In genomic region chr17:34564796-34565195, GRCm38 (mm10) we compare ENCODE assay signal across 9 mouse cellular contexts. TPM values are rescaled to one million over a fixed set of nuclear protein-coding genes. Genes with fewer than 3 reads are reported as not detected.
DNase-seq lines count a peak whose midpoint lies in the region; ATAC-seq and TF ChIP-seq lines count a peak whose summit lies in the region.
"Had no signal": no experiment of that assay in that cellular context is flagged by ENCODE, and none has a peak within 500 bp of the region (broad histone marks: within the 10 kb centered on the region; RNA-seq: fewer than 3 reads in every experiment).

No protein-coding gene starts in this region.

- H3K4me1 ChIP-seq in E14TG2a.4 (replicated peaks; ENCODE audit: low read depth, low read length), result peaks cover 81% of the 10 kb centered on the region
- H3K4me1 ChIP-seq in embryonic facial prominence, embryonic 13.5 days, result peaks cover 7% of the 10 kb centered on the region; the same call in 1 of the 2 replicates
- peaks cover 10% of the 10 kb centered on the region; the same call in 1 of the 2 replicates for H3K4me1 ChIP-seq in hindbrain, embryonic 13.5 days (replicated peaks)
- H3K4me1 ChIP-seq in limb, embryonic 15.5 days, result peaks cover 13% of the 10 kb centered on the region
- peaks cover 3% of the 10 kb centered on the region; the same call in 1 of the 2 replicates for H3K4me1 ChIP-seq in stomach, postnatal 0 days (replicated peaks; ENCODE audit: control insufficient read depth, insufficient read depth)

- H3K4me3 ChIP-seq in E14TG2a.4 (replicated peaks; ENCODE audit: low read length), result peak overlapping the region; percentile 80
- no peak overlapping the region for H3K4me3 ChIP-seq in embryonic facial prominence, embryonic 13.5 days
- no peak overlapping the region for H3K4me3 ChIP-seq in hindbrain, embryonic 13.5 days
- H3K4me3 ChIP-seq in limb, embryonic 15.5 days, result peak overlapping the region; percentile 9; the same call in 1 of the 2 replicates
- peak overlapping the region; percentile 8; the same call in 1 of the 2 replicates for H3K4me3 ChIP-seq in stomach, postnatal 0 days (ENCODE audit: low read depth, low read length)

- H3K4me2 ChIP-seq in embryonic facial prominence, embryonic 13.5 days, result peak overlapping the region; percentile 12; the same call in 1 of the 2 replicates
- H3K4me2 ChIP-seq in hindbrain, embryonic 13.5 days, result peak overlapping the region; percentile 17
- 0 out of 2 replicates have a peak overlapping the region, but pooled peaks have one; percentile 7 for H3K4me2 ChIP-seq in limb, embryonic 15.5 days
- H3K4me2 ChIP-seq in stomach, postnatal 0 days (replicated peaks; ENCODE audit: low read depth), result peak overlapping the region; percentile 34

- TF ChIP-seq CTCF in E14TG2a.4 (conservative IDR thresholded peaks at IDR 0.05; ENCODE audit: low read length), result no peak
- TF ChIP-seq CTCF in stomach, postnatal 0 days (IDR thresholded peaks at IDR 0.05; ENCODE audit: low read depth), result no peak

- H3K27me3 ChIP-seq in E14TG2a.4 (ENCODE audit: insufficient read depth, low read length), result no peaks in the 10 kb centered on the region
- peaks cover 14% of the 10 kb centered on the region; the same call in 1 of the 2 replicates for H3K27me3 ChIP-seq in embryonic facial prominence, embryonic 13.5 days
- H3K27me3 ChIP-seq in hindbrain, embryonic 13.5 days, result peaks cover 11% of the 10 kb centered on the region
- H3K27me3 ChIP-seq in limb, embryonic 15.5 days, result 0 out of 2 replicates have a peak, but pooled peaks cover 20% of the 10 kb centered on the region
- H3K27me3 ChIP-seq in stomach, postnatal 0 days (ENCODE audit: control insufficient read depth, insufficient read depth, low read length), result no peaks in the 10 kb centered on the region

- TF ChIP-seq EP300 in stomach, postnatal 0 days (optimal IDR thresholded peaks at IDR 0.05), result no peak

- H3K9me3 ChIP-seq in E14TG2a.4 (ENCODE audit: low read length), result no peaks in the 10 kb centered on the region
- no peaks in the 10 kb centered on the region for H3K9me3 ChIP-seq in embryonic facial prominence, embryonic 13.5 days
- H3K9me3 ChIP-seq in hindbrain, embryonic 13.5 days, result no peaks in the 10 kb centered on the region
- H3K9me3 ChIP-seq in limb, embryonic 15.5 days, result no peaks in the 10 kb centered on the region
- no peaks in the 10 kb centered on the region for H3K9me3 ChIP-seq in stomach, postnatal 0 days (ENCODE audit: control insufficient read depth, low read length)

- WGBS in embryonic facial prominence, embryonic 13.5 days, result 38% methylated on average over 3 of the region's 3 CpGs
- WGBS in hindbrain, embryonic 13.5 days, result 59% methylated on average over 3 of the region's 3 CpGs
- 50% methylated on average over 3 of the region's 3 CpGs for WGBS in limb, embryonic 15.5 days
- 37% methylated on average over 3 of the region's 3 CpGs for WGBS in stomach, postnatal 0 days

- no peak for DNase-seq in stomach, postnatal 0 days (ENCODE audit: low spot score)
- DNase-seq in adipocyte (ENCODE audit: low spot score), result no peak
- DNase-seq in left cerebral cortex, postnatal 14 days (ENCODE audit: low spot score in 2 of 2), result no peak

- intact Hi-C loops in left cerebral cortex, postnatal 14 days (cut with DNase I), result no loop called here

- no peak for ATAC-seq in embryonic facial prominence, embryonic 13.5 days (ENCODE audit: insufficient number of reproducible peaks, insufficient read depth, low FRiP score, low TSS enrichment, low read depth)
- ATAC-seq in hindbrain, embryonic 13.5 days (ENCODE audit: low FRiP score), result no peak
- ATAC-seq in limb, embryonic 15.5 days (ENCODE audit: insufficient number of reproducible peaks, low FRiP score, low TSS enrichment, low read depth), result no peak
- no peak; the same call in 1 of the 2 replicates for ATAC-seq in stomach, postnatal 0 days (ENCODE audit: low FRiP score, low TSS enrichment)
- ATAC-seq in erythroblast, adult 5-6 weeks (replicated peaks; ENCODE audit: low FRiP score, poor library complexity, severe bottlenecking), result no peak

- no peak overlapping the region for H3K9ac ChIP-seq in embryonic facial prominence, embryonic 13.5 days
- H3K9ac ChIP-seq in hindbrain, embryonic 13.5 days, result 0 out of 2 replicates have a peak overlapping the region, but pooled peaks have one; percentile 51
- H3K9ac ChIP-seq in limb, embryonic 15.5 days, result no peak overlapping the region
- H3K9ac ChIP-seq in stomach, postnatal 0 days (ENCODE audit: low read length), result peak overlapping the region; percentile 41; the same call in 1 of the 2 replicates

- peaks cover 46% of the 10 kb centered on the region for H3K36me3 ChIP-seq in E14TG2a.4 (ENCODE audit: insufficient read depth, low read length)
- H3K36me3 ChIP-seq in embryonic facial prominence, embryonic 13.5 days, result no peaks in the 10 kb centered on the region
- H3K36me3 ChIP-seq in hindbrain, embryonic 13.5 days, result no peaks in the 10 kb centered on the region
- no peaks in the 10 kb centered on the region for H3K36me3 ChIP-seq in limb, embryonic 15.5 days
- H3K36me3 ChIP-seq in stomach, postnatal 0 days (ENCODE audit: control insufficient read depth, insufficient read depth, low read length), result no peaks in the 10 kb centered on the region

- H3K27ac ChIP-seq in embryonic facial prominence, embryonic 13.5 days, result peak overlapping the region; percentile 48; the same call in 1 of the 2 replicates
- peak overlapping the region; percentile 64 for H3K27ac ChIP-seq in hindbrain, embryonic 13.5 days
- H3K27ac ChIP-seq in limb, embryonic 15.5 days, result no peak overlapping the region
- peak overlapping the region; percentile 76 for H3K27ac ChIP-seq in stomach, postnatal 0 days (replicated peaks)
- H3K27ac ChIP-seq: macrophage had no signal

RNA-seq across cellular contexts. Expression of gene Notch4, which starts 0.7 kb away (rescaled TPM):
- 4.4 and 5.0 TPM in 2 replicates for polyA plus RNA-seq in embryonic facial prominence, embryonic 13.5 days (2015; fragmentation: Nextera tagmentation; extraction: Ambion mirVana)
- 7.4 and 8.4 TPM in 2 replicates for polyA plus RNA-seq in hindbrain, embryonic 13.5 days (2015; fragmentation: Nextera tagmentation; extraction: Ambion mirVana)
- polyA plus RNA-seq in limb, embryonic 15.5 days (2015; fragmentation: Nextera tagmentation; extraction: Ambion mirVana), result 3.4 and 5.9 TPM in 2 replicates
- polyA plus RNA-seq in stomach, postnatal 0 days (2015; fragmentation: Nextera tagmentation; extraction: Ambion mirVana), result 2.4 and 3.1 TPM in 2 replicates
- not detected in 2 replicates for total RNA-seq in erythroblast, adult 5-6 weeks (2015; ENCODE audit: low replicate concordance)
- not detected in 2 replicates for total RNA-seq in erythroblast, adult 5-6 weeks (2017; ENCODE audit: low replicate concordance)
- total RNA-seq in left cerebral cortex, postnatal 14 days (2021), result 10 to 100 TPM; 10.0 to 10.9 TPM

RNA-seq across cellular contexts. Expression of gene Gpsm3, which starts 24.8 kb away (rescaled TPM):
- 5.3 and 6.0 TPM in 2 replicates for polyA plus RNA-seq in embryonic facial prominence, embryonic 13.5 days (2015; fragmentation: Nextera tagmentation; extraction: Ambion mirVana)
- polyA plus RNA-seq in hindbrain, embryonic 13.5 days (2015; fragmentation: Nextera tagmentation; extraction: Ambion mirVana), result 3.2 and 4.9 TPM in 2 replicates
- polyA plus RNA-seq in limb, embryonic 15.5 days (2015; fragmentation: Nextera tagmentation; extraction: Ambion mirVana), result 7.2 and 10.1 TPM in 2 replicates
- polyA plus RNA-seq in stomach, postnatal 0 days (2015; fragmentation: Nextera tagmentation; extraction: Ambion mirVana), result 7.8 and 8.2 TPM in 2 replicates
- 69.6 and 82.3 TPM in 2 replicates for total RNA-seq in erythroblast, adult 5-6 weeks (2015; ENCODE audit: low replicate concordance)
- 11.6 and 21.3 TPM in 2 replicates for total RNA-seq in erythroblast, adult 5-6 weeks (2017; ENCODE audit: low replicate concordance)
- 1 to 10 TPM; 3.2 to 3.4 TPM for total RNA-seq in left cerebral cortex, postnatal 14 days (2021)

RNA-seq across cellular contexts. Expression of gene Pbx2, which starts 26.3 kb away (rescaled TPM):
- polyA plus RNA-seq in embryonic facial prominence, embryonic 13.5 days (2015; fragmentation: Nextera tagmentation; extraction: Ambion mirVana), result 14.8 and 19.2 TPM in 2 replicates
- polyA plus RNA-seq in hindbrain, embryonic 13.5 days (2015; fragmentation: Nextera tagmentation; extraction: Ambion mirVana), result 8.9 and 10.6 TPM in 2 replicates
- 9.6 and 9.8 TPM in 2 replicates for polyA plus RNA-seq in limb, embryonic 15.5 days (2015; fragmentation: Nextera tagmentation; extraction: Ambion mirVana)
- polyA plus RNA-seq in stomach, postnatal 0 days (2015; fragmentation: Nextera tagmentation; extraction: Ambion mirVana), result 4.3 and 4.6 TPM in 2 replicates
- total RNA-seq in erythroblast, adult 5-6 weeks (2015; ENCODE audit: low replicate concordance), result 8.4 and 10.4 TPM in 2 replicates
- total RNA-seq in erythroblast, adult 5-6 weeks (2017; ENCODE audit: low replicate concordance), result 5.5 and 5.9 TPM in 2 replicates
- 10 to 100 TPM; 45.9 to 48.8 TPM for total RNA-seq in left cerebral cortex, postnatal 14 days (2021)

RNA-seq across cellular contexts. Expression of gene Ager, which starts 32.9 kb away (rescaled TPM):
- polyA plus RNA-seq in embryonic facial prominence, embryonic 13.5 days (2015; fragmentation: Nextera tagmentation; extraction: Ambion mirVana), result 3.6 and 4.2 TPM in 2 replicates
- polyA plus RNA-seq in hindbrain, embryonic 13.5 days (2015; fragmentation: Nextera tagmentation; extraction: Ambion mirVana), result 1.9 and 2.1 TPM in 2 replicates
- 2.0 and 2.5 TPM in 2 replicates for polyA plus RNA-seq in limb, embryonic 15.5 days (2015; fragmentation: Nextera tagmentation; extraction: Ambion mirVana)
- polyA plus RNA-seq in stomach, postnatal 0 days (2015; fragmentation: Nextera tagmentation; extraction: Ambion mirVana), result 1.5 and 1.8 TPM in 2 replicates
- 0.84 TPM in 1 of 2 replicates, not detected in the other for total RNA-seq in erythroblast, adult 5-6 weeks (2015; ENCODE audit: low replicate concordance)
- total RNA-seq in erythroblast, adult 5-6 weeks (2017; ENCODE audit: low replicate concordance), result 0.26 and 1.7 TPM in 2 replicates
- 1 to 10 TPM in 1 of 2 experiments, under 1 TPM in 1; 0.87 to 1.2 TPM for total RNA-seq in left cerebral cortex, postnatal 14 days (2021)

RNA-seq across cellular contexts. Expression of gene Rnf5, which starts 38.7 kb away (rescaled TPM):
- polyA plus RNA-seq in embryonic facial prominence, embryonic 13.5 days (2015; fragmentation: Nextera tagmentation; extraction: Ambion mirVana), result 130 and 132 TPM in 2 replicates
- 299 and 301 TPM in 2 replicates for polyA plus RNA-seq in hindbrain, embryonic 13.5 days (2015; fragmentation: Nextera tagmentation; extraction: Ambion mirVana)
- 107 and 111 TPM in 2 replicates for polyA plus RNA-seq in limb, embryonic 15.5 days (2015; fragmentation: Nextera tagmentation; extraction: Ambion mirVana)
- polyA plus RNA-seq in stomach, postnatal 0 days (2015; fragmentation: Nextera tagmentation; extraction: Ambion mirVana), result 82.9 and 83.6 TPM in 2 replicates
- total RNA-seq in erythroblast, adult 5-6 weeks (2015; ENCODE audit: low replicate concordance), result 22.2 and 30.2 TPM in 2 replicates
- total RNA-seq in erythroblast, adult 5-6 weeks (2017; ENCODE audit: low replicate concordance), result 4.1 and 6.1 TPM in 2 replicates
- 10 to 100 TPM; 83.2 to 90.9 TPM for total RNA-seq in left cerebral cortex, postnatal 14 days (2021)

Comparison
In these comparisons a context has a peak if more than half of its experiments do, and no peak if none do; other contexts are left out.
1. H3K4me3 ChIP-seq: peak in E14TG2a.4 (single experiment), limb, embryonic 15.5 days (single experiment) and stomach, postnatal 0 days (single experiment); none in embryonic facial prominence, embryonic 13.5 days (single experiment) and hindbrain, embryonic 13.5 days (single experiment).
2. H3K9ac ChIP-seq: peak in hindbrain, embryonic 13.5 days (single experiment) and stomach, postnatal 0 days (single experiment); none in embryonic facial prominence, embryonic 13.5 days (single experiment) and limb, embryonic 15.5 days (single experiment).
3. Peak in every context shown above with its lines, with median percentiles within 50 percentile points of each other: H3K4me2 ChIP-seq.